Mouse (Mus musculus): Measurements from ENCODE around the gene Asb6.

Gene Asb6

GRCm38 (mm10) chr2:30834373-30835022, 4.4 kb upstream of the Asb6 start, which contains the start of gene Prrx2:
Prrx2 (plus strand) TSS chr2:30834972.
- DNase-seq (ENCODE audit: low spot score in 2 of 2) = no peak

- DNase-seq (ENCODE audit: low spot score in 2 of 2) = no peak
These were observed 3.5 kb upstream of the Asb6 start for GRCm38 (mm10) chr2:30833644-30834043.

DNA sequence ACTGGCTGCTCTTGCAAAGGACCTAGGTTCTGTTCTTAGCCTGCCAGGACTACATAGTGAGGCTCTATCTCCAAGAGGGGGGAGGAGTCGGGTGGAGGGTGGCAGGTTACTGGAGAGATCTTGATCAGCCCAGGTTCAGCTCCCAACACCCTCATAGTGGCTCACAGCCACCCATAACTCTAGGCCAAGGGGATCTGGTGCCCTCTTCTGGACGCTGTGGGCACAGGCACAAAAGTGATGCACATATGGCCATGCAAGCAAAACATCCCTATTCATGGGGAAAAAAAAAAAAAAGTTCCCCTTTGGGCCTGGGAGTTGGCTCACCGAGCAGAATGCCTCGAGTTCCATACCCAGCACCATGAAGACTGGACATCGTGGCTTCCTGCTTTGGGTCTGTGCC, 818 bp downstream of the Asb6 start:
- peak; percentile 32 to 62 for DNase-seq (ENCODE audit: low spot score in 2 of 2)

- DNase-seq (ENCODE audit: low spot score in 2 of 2) = peak; percentile 86 to 98
These were observed 2.2 kb downstream of the Asb6 start for GRCm38 (mm10) chr2:30827749-30828475.

DNA sequence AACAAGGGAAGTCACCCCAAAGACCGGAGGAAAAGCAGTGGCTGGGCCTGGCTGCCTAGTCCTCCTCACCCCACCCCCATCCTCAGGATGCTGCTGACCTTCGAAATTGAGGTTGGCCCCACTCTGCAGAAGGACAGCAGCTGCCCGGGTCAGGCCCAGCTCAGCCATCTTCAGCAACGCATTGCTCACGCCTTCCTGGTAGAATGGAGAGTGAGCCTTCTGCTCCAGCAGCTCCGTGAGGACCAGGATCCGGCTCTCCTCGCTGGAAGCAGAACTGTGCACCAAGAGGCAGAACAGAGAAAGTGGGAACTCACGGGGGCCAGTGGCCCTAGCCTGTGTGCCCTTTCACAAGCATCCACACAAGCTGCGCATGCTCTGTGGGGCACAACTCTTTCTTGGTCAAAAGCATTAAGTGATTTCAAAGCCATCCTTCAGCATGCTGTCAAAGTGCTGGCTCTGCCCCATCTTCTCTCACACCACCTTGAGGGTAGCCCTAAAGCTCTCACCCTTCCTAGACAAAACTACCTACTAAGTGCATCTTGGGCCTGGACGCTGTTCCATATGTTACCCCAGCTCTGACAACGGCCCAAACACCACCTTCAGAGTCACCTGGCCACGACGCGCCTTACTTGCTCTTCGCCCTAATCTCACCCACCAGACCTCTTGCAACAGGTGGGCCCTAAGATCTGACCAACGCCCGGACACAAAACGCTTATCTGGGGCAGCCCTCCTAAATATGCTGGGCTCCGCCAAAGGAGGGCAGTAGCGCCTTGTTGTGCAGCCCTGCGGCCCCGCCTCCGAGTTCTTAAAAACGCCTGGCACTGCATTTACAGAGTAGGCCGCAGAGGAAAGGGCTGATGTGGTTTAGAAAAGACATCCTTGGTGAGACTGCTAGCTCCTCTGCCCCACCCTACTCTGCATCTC, 3.0 kb downstream of the Asb6 start:
- peak; percentile 25 to 35 for DNase-seq (ENCODE audit: low spot score in 2 of 2)

DNA sequence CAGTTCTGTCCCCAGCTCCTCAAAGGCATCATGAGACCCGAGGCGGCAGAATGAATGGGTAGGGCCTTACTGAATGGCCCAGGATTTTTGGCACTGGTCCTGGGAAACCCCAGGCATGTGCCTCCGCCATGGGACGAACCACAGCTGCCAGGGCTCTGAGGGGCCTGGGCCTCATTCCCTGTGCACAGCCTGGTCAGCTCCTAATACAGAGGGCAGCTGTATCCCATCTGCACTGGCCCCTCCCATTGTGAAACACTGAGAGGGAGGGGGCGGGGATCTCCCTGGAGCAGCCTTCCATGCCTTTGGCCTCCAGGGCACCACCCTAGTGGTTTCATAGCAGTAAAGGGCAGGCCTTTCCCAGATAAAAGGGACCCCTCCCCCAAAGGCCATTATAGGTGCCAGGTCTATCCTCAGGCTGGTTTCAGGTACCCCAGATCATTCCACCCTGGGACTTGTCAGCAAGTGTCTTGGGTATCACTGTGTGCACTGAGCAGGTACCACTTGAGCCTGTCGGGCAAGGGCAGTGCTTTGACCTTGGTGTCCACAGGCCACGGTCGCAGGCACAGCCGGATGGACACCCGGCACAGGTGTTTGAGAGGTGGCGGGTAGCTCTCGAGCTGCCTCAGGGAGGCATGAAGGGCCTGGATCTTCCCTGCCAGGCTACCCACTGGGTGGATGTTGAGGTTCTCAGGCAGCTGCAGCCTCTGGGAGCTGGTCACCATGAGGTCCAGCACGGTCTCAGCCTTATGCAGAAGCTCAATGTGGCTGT, 6.6 kb downstream of the Asb6 start:
- no peak for DNase-seq (ENCODE audit: low spot score in 2 of 2)

DNA sequence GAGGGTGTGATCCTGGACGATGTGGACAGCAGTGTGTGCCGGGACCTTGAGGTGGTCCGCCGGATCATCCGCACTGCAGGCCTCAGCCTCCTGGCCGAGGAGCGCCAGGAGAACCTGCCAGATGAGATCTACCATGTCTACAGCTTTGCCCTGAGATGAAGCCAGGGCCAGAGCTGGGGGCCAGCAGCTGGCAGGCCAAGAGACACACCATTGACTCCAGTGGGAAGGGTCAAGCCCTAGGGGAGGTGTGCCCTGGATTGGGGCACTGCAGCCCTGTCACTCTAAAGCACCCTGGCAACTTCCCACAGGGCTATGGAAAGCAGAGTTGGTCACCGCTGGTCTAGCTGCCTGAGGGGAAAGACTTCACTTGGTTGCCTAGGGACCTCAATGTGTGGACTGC, 7.7 kb downstream of the Asb6 start:
- DNase-seq (ENCODE audit: low spot score in 2 of 2) = no peak

GRCm38 (mm10) chr2:30821073-30821472, 9.1 kb downstream of the Asb6 start:
- no peak for DNase-seq (ENCODE audit: low spot score in 2 of 2)

GRCm38 (mm10) chr2:30819873-30820272, 10.3 kb downstream of the Asb6 start:
- no peak for DNase-seq (ENCODE audit: low spot score in 2 of 2)

- DNase-seq (ENCODE audit: low spot score in 2 of 2) = no peak
These were observed 13.8 kb downstream of the Asb6 start for GRCm38 (mm10) chr2:30816383-30816782.

GRCm38 (mm10) chr2:30810573-30810972, 19.6 kb downstream of the Asb6 start:
- DNase-seq (ENCODE audit: low spot score in 2 of 2) = no peak

- DNase-seq (ENCODE audit: low spot score in 2 of 2) = no peak
These were observed 20.6 kb downstream of the Asb6 start for GRCm38 (mm10) chr2:30809503-30809902.

- no peak for DNase-seq (ENCODE audit: low spot score in 2 of 2)
These were observed 21.9 kb downstream of the Asb6 start for GRCm38 (mm10) chr2:30808296-30808655.

DNA sequence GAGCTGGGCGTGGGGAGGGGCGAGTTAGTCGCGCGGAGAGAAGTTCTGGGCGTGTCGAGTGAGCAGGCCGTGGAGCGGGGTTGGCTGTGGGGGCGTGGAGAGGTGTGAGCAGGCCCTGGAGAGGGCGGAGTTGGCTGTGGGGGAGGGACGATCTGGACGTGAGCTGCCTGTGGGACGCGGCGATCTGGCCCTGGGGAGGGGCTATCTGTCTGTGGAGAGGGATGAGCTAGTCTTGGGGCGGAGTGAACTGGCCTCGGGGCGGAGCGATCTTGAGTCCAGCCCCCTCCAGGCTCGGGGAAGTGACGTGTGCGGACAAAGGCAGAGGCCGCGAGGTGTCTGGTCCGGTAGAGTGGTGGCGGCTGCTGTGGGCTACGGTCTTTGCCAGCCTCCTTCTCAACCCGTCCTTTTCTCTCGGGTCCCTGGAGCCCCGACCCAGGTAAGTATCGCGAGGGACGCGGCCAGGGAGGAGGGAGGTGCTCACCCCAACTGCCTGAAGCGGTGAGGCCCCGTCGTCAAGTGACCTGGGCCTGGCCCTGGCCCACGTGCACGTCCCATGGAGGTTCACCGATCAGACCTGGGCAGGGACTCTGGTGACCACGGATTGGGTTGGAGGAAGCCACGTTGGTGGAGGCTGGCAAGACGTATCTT, 22.4 kb downstream of the Asb6 start, which contains the start of gene Ntmt1:
Gene Ntmt1, plus strand, starts transcription at position 179 of the 648 bp plus-strand sequence.
- peak; percentile 96 to 97 for DNase-seq (ENCODE audit: low spot score in 2 of 2)

- DNase-seq (ENCODE audit: low spot score in 2 of 2) = no peak
These were observed 22.9 kb downstream of the Asb6 start for GRCm38 (mm10) chr2:30807147-30807647.

DNA sequence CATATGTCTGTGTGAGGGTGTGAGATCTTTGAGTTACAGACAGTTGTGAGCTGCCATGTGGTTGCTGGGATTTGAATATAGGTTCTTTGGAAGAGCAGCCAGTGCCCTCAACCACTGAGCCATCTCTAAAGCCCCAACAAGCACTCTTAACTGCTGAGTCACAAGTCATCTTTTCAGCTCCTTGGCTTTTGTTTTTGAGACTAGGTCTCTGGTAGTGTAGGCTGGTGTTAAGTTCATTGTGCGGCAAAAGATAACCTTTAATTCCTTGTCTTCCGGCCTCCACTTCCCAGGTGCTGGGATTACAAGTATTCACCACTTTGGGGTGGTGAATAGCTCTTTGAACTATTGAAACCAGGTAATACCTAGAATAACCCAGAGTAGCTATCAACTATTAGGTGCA, 24.1 kb downstream of the Asb6 start:
- DNase-seq (ENCODE audit: low spot score in 2 of 2) = no peak

DNA sequence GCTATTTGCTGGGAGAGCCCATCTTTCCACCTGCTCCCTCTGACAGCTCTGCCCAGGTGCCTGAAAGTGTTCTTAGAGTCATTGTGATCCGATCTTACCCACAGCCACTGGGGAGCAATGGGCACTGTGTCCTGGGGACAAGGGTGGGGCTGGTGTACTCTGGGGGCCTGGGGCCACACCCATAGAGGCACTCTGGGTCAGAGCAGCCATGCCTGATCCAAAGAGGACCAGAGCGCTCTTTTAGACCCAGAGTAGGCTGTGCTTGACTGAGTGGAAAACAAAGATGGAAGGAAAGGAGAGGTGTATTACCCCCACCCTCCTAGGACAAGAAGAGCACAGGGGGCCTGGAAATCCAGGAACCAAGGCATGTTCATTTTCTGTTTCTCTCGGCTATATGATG, 26.5 kb downstream of the Asb6 start, which contains the start of gene 1700001O22Rik:
Gene 1700001O22Rik, minus strand, starts transcription at position 58 of the 400 bp plus-strand sequence.
- no peak for DNase-seq (ENCODE audit: low spot score in 2 of 2)

- peak; percentile 23 to 30 for DNase-seq (ENCODE audit: low spot score in 2 of 2)
These were observed 28.9 kb downstream of the Asb6 start for GRCm38 (mm10) chr2:30801067-30801852.

- DNase-seq (ENCODE audit: low spot score in 2 of 2) = no peak
These were observed 29.5 kb downstream of the Asb6 start for GRCm38 (mm10) chr2:30800671-30801066.

- no peak for DNase-seq (ENCODE audit: low spot score in 2 of 2)
These were observed 30.7 kb downstream of the Asb6 start for GRCm38 (mm10) chr2:30799456-30799855.
